Mouse (Mus musculus): ENCODE measurements around the gene Arrdc4.

Gene Arrdc4

DNA sequence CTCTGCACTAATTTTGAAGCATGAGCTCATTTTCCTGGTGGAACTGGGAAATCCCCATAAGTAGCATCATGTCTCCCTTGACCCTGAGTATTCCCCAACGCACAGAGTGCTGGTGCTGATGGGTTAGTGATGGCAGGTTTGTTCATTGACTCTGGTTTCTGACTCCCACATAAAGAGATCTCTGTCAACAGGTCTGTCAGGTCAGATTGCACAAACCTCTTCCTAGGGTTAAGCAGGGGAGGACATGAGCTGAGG is 39.8 kb downstream of the Arrdc4 start:
- no peak for DNase-seq (ENCODE audit: low spot score)

DNA sequence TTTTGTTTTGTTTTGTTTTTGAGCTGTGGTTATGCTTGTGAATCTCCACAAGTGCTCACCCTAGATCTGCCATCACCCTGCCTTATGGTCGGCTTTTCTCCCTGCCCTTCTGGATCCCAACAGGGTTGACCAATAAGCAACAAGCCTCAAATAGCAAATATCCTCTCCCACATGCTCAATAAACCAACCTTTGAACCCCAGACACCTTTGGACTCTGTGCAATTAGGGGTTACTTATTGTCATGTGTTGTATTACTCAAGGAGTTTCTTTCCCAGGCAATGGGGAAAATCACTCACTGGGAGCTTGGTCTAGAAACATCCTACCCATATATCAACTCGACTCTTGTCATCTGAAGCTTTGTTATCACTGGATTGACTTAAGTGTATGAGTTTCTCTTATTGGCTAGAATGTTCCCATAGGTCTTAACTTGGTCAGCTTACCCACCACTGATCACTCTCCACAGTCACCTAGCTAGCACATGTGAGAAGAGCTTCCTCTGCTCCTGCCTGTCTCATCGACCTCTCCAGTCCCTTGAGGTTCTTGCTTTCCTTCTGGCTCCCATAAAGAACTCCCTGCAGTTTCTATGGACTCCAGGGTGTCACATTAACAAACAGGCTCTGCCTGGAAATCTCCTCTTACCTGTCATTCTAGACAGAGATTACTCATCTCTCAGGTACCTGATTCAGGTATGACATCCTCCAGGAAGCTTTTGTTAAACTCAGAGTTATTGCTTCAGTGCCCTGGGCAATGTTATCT is 40.3 kb downstream of the Arrdc4 start:
- no peak for DNase-seq (ENCODE audit: low spot score)

DNA sequence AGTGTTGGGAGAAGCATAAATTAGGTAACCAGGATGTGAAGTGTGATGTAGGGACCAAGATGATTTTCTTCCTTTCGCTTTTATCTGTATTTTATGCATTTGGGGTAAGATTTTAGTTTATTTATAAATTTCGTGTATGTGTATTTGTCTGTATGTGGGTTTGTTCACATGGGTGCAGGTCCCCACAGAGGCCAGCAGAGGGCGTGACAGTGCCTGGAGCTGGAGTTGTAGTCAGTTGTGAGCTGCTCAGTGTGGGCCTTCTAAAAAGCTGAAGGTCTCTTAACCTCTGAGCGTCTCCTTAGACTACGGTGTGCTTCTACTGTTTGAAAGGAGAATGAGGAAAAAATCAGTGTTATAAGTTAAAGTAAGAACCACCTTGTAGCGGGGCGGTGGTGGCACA is 43.9 kb downstream of the Arrdc4 start:
- DNase-seq (ENCODE audit: low spot score), result no peak

DNA sequence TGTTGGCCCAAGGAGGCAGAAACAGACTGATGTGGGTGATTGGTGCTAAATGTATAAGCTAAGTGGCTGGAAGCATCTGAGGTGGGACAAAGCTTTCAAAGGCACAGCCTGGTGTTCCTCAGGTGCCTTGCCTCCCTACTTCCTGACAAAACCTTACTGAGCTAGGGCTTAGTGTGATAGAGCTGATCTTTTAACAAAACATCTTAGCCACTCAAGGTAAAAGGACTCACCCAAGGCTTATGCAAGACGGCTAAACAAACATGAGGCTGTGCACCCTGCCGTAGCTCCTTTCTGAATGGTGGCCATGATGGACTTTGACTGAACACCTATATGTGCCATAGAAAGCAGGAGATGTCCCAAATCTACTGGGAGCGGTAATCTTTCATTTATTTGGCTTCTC is 51.7 kb downstream of the Arrdc4 start:
- DNase-seq (ENCODE audit: low spot score), result no peak

DNA sequence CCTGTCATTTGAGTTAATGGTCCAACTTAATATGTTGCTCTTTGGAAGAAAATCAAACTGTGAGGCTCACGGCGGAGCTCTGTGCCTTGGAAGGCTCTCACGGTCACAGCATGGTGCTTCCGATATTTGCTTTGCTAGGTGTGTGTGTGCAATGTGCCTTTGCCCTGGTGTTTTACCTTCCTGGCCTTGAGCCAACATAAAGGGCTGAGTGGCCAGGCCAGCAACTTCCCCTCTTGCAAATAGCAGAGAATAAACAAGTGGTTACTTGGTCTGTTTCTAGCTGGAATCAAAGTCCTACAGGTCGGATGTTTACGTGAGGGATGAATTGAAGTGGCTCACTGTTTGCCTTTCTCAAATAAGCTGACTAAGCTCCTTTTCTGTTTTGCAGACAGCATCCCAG is 52.1 kb downstream of the Arrdc4 start:
- DNase-seq (ENCODE audit: low spot score), result no peak

DNA sequence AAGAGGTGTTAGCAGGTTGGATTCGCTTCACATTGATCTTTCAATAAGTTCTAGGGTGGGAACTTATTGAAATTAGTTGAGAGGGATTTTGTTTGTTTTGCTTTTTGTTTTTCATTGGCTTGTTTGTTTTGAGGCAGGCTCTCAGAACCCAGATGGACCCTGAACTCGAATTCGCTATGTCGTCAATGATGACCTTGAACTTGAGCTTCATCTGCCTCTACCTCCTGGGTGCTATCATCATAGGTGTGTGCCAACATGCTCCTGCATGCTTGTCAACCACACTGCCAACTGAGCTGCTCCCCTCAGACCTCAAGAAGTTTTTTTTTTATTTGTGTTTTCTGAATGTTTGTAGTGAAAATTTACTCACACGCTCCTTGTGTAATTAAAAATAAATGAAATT is 52.6 kb downstream of the Arrdc4 start:
- DNase-seq (ENCODE audit: low spot score), result no peak

DNA sequence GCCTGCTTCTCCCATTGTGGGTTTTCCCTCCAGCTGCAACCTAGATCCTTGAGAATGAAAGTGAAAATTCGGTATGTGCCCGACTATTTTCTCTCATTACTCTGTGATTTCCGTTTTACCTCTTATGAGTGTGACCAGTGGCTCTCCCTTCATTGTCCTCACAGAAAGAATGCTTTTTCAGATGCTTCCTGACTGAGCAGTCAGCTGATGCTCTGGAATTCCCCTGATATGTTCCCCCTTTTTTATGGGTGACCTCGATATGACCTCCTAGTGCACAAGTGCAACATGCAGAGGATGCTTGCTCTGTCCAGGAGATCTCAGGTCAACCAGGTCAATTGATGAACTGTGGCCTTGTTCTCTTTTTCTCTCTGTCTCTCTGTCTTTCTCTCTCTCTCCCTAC is 56.3 kb downstream of the Arrdc4 start:
- DNase-seq (ENCODE audit: low spot score), result no peak

DNA sequence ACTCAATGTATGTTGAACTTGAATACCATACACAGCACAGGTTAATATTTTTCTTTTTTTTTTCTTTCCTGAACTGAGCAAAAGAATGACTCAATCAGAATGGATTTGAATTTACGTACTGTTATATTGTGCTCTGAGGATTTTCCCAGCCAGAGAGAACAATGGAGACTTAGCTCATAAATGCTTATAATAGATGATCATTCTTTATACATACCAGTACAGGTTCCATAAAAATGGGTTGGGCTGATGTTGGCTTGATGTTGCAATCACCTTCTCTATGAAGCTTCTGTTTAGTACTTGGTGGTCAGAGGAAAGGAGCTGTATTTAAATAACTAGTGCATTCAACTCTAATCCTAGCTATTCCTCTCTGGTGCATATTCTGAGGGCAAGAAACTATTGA is 57.6 kb downstream of the Arrdc4 start:
- DNase-seq (ENCODE audit: low spot score), result no peak

DNA sequence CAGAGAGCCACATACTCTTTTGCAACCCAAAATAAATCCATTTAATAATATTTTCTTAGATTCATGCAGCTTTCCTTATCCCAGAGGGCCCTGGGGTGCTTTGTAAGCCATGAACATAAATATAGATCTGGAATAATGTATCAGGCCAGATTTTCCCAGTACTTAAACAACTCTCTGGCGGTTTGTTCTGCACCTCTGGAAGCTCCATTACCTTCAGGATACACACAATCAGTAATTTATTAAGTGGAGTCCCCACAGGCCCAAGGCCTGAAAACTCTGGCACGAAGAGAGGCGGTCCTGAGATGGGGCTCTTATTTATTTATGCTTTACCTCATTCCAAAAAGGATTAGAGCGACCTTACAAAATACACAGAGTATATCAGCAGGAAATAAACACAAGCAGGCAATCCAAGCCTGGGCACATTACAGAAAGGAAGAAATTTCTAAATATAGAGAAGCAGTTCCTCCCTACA is 61.9 kb downstream of the Arrdc4 start:
- DNase-seq (ENCODE audit: low spot score), result no peak
